Mouse (Mus musculus) forebrain, embryonic 11.5 days (tissue): ENCODE measurements at regions not wholly inside any gene's neighbourhood (a gene's known extent, or its start where the extent isn't known, plus 50 kb on each side); places are given as distances from the start of the nearest gene placed in this dataset.

Experiments used
- ATAC-seq: fragments of 200-750 bp; cut with Nextera tagmentation; replicated peaks from 2 replicates; pipeline ENCODE4 v1.8.0; 2017; ENCODE audit warnings: moderate TSS enrichment; ENCODE audit not compliant: low FRiP score
- DNase-seq: peaks from one replicate; pipeline ENCODE4 v3.0.0-alpha.2; 2017; ENCODE audit warnings: low spot score
- H3K27ac ChIP-seq: fragments of 300-500 bp; sonication (generic); 2 replicates; pipeline ENCODE4 v1.5.1; 2014; ENCODE audit warnings: low read depth, low read length
- H3K27me3 ChIP-seq: fragments of 300-500 bp; sonication (generic); 2 replicates; pipeline ENCODE4 v1.6.1; 2014; ENCODE audit warnings: mild to moderate bottlenecking, low read length, mixed read lengths; ENCODE audit not compliant: control insufficient read depth, insufficient read depth
- H3K36me3 ChIP-seq: fragments of 300-500 bp; sonication (generic); 2 replicates; pipeline ENCODE4 v1.6.1; 2014; ENCODE audit warnings: mild to moderate bottlenecking, low read length, moderate library complexity, mixed read lengths; ENCODE audit not compliant: control insufficient read depth, insufficient read depth
- H3K4me1 ChIP-seq: fragments of 300-500 bp; sonication (generic); replicated peaks from 2 replicates; pipeline ENCODE4 v1.6.1; 2014; ENCODE audit warnings: low read length, mixed read lengths; ENCODE audit not compliant: control insufficient read depth, insufficient read depth
- H3K4me2 ChIP-seq: fragments of 300-500 bp; sonication (generic); 2 replicates; pipeline ENCODE4 v1.6.1; 2014; ENCODE audit warnings: low read depth, mild to moderate bottlenecking, low read length, moderate library complexity, mixed read lengths; ENCODE audit not compliant: severe bottlenecking
- H3K4me3 ChIP-seq: fragments of 300-500 bp; sonication (generic); 2 replicates; pipeline ENCODE4 v1.5.1; 2014; ENCODE audit warnings: low read depth, low read length
- H3K9ac ChIP-seq: fragments of 300-500 bp; sonication (generic); 2 replicates; pipeline ENCODE4 v1.6.1; 2014; ENCODE audit warnings: low read length
- H3K9me3 ChIP-seq: fragments of 300-500 bp; sonication (generic); 2 replicates; pipeline ENCODE4 v1.6.1; 2016; ENCODE audit warnings: low read length, mixed read lengths; ENCODE audit not compliant: control insufficient read depth
- WGBS: fragments of 180-500 bp; shearing (Covaris S2); extraction: QIAGEN DNeasy Blood & Tissue Kit; methylation state at CpG from one replicate; pipeline ENCODE4 v1.1.7; 2014; 5-methylcytosine and 5-hydroxymethylcytosine counted together

DNA sequence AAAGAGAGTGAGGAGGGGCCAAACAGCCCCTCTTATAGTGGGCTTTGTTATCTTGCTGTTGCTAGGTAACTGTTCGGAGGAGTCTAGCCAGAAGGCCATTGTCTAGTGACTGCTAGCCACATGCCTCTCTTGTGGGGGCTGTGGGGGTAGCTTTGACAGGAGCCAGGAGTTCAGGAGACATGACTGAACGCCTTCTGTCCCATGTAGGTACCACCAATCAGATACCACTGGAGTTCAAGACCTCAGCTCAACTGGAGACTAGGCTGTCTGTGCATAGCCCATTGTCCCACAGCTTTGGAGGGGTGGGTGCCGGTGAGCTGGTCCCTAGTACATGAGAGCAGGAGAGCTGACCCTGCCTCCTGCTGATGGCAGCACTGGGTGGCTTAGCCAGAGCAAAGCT is 82.4 kb upstream of the Unc93a2 start:
- H3K27me3 ChIP-seq, result no peaks in the 10 kb centered on the region
- no peak for DNase-seq
- H3K27ac ChIP-seq, result no peak overlapping the region

DNA sequence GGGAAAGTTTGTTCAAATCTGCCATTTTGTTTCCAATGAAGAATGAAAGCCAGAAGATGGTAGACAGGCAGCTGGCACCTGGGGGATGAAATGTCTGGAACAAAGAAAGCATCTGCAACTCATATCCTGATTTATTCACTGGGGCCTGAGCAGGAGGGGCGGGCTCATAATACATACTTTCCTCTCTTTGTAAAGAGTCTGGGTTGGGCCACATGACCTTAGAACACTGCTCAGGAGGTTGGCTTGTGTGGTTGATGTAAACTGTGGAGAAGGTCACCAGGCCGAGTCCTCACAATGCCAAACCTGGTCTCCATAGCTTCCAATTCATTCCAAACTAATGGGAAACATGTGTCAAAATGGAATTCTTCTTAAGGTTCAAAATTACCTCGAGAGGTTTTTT is 79.6 kb upstream of the Unc93a2 start:
- ATAC-seq (no peak), DNase-seq (no peak)
- Histone ChIP-seq H3K27ac (no peak overlapping the region), H3K9ac (no peak overlapping the region), H3K27me3 (no peaks in the 10 kb centered on the region), H3K4me1 (peaks cover 3% of the 10 kb centered on the region; the same call in 1 of the 2 replicates), H3K9me3 (no peaks in the 10 kb centered on the region; the same call in 1 of the 2 replicates), H3K4me3 (no peak overlapping the region), H3K36me3 (no peaks in the 10 kb centered on the region), H3K4me2 (no peak overlapping the region)
- 63% methylated on average over 3 of the region's 3 CpGs for WGBS

More for the DNA sequence above, 82.4 kb upstream of the Unc93a2 start:
- WGBS, result 31% methylated on average over 3 of the region's 3 CpGs
- H3K4me2 ChIP-seq, result no peak overlapping the region
- H3K4me1 ChIP-seq, result no peaks in the 10 kb centered on the region; the same call in 1 of the 2 replicates
- no peaks in the 10 kb centered on the region for H3K36me3 ChIP-seq
- H3K9ac ChIP-seq, result no peak overlapping the region
- no peak for ATAC-seq
- no peaks in the 10 kb centered on the region; the same call in 1 of the 2 replicates for H3K9me3 ChIP-seq
- no peak overlapping the region for H3K4me3 ChIP-seq

DNA sequence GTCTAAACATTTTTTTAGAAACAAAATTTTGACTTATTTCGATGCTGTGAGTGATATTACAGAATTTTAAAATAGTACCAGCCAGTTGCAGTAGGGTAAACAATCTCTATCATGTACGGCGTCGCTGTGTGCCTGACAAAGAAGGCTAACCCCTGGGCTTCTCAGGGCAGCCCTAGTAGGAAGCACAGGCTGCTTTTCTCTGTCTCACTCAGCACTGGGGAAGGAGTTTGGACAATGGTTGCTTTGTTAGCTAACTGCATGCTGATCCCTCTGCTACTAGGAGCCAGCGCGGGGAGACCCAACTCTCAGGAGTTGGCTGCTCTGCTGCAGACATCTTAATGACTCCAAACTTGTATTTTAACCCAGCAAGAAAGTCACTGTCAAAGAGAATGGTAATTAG is 75.9 kb upstream of the Unc93a2 start:
- Histone ChIP-seq H3K27ac (no peak overlapping the region), H3K9ac (no peak overlapping the region), H3K36me3 (no peaks in the 10 kb centered on the region), H3K27me3 (no peaks in the 10 kb centered on the region), H3K4me3 (no peak overlapping the region), H3K9me3 (no peaks in the 10 kb centered on the region; the same call in 1 of the 2 replicates), H3K4me2 (no peak overlapping the region), H3K4me1 (peaks cover 3% of the 10 kb centered on the region; the same call in 1 of the 2 replicates)
- DNase-seq, result peak; percentile 69
- WGBS, result 8% methylated on average over 6 of the region's 6 CpGs
- ATAC-seq, result peak; percentile 72; the same call in 1 of the 2 replicates

DNA sequence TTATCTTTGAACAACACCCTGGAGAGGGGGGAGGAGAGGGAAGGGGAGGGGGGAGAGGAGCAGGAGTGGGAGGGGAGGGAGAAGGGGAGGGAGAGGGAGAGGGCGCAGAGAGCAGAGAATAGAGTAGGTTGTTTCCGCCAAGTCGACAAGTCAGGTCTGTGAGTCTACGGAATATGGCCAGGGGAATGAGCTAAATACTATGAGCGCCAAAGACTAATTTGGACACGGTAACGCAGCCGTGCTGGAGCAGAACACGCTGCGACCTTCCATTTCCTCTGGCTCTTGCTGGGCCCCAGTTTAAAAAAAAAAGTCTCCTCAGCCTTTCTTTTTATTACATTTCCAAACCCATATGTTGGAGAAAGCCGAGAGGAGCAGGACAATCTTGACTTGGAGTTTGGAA is 71.7 kb upstream of the Unc93a2 start:
- Histone ChIP-seq H3K36me3 (no peaks in the 10 kb centered on the region), H3K9me3 (no peaks in the 10 kb centered on the region), H3K9ac (no peak overlapping the region), H3K27ac (no peak overlapping the region), H3K4me3 (no peak overlapping the region), H3K27me3 (no peaks in the 10 kb centered on the region), H3K4me2 (no peak overlapping the region), H3K4me1 (peaks cover 3% of the 10 kb centered on the region; the same call in 1 of the 2 replicates)
- no peak for ATAC-seq
- WGBS, result 83% methylated on average over 11 of the region's 11 CpGs
- DNase-seq, result no peak

GRCm38 (mm10) chr17:7443822-7444221 is 58.6 kb upstream of the Unc93a2 start:
- WGBS, result 38% methylated on average over 1 of the region's 1 CpGs

DNA sequence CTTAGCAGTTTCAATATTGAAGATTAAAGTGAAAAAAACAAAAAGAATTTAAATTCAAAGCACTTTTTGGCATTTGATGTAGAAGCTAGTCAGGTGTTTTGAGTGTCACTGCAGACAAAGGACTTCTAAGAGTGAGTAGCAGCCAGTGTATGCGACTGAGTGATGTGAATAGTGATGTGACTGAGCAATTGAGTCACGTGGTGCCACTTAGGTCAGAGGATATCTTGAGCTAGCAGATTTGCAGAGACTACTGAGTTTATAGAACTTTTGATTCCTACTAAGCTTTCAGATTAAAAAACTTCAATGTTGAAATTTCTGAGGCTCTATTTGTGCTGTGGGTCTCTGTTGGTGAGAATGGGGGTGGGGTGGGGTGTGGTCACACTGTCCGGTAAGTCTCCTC is 49.8 kb upstream of the Unc93a2 start:
- ATAC-seq, result no peak
- no peaks in the 10 kb centered on the region for H3K36me3 ChIP-seq
- DNase-seq, result no peak
- no peaks in the 10 kb centered on the region for H3K9me3 ChIP-seq
- H3K4me1 ChIP-seq, result no peaks in the 10 kb centered on the region
- no peak overlapping the region for H3K9ac ChIP-seq
- no peak overlapping the region for H3K4me3 ChIP-seq
- no peak overlapping the region for H3K4me2 ChIP-seq
- H3K27ac ChIP-seq, result no peak overlapping the region
- no peaks in the 10 kb centered on the region for H3K27me3 ChIP-seq
- 75% methylated on average over 3 of the region's 3 CpGs for WGBS

More at GRCm38 (mm10) chr17:7443822-7444221, 58.6 kb upstream of the Unc93a2 start:
- Histone ChIP-seq H3K36me3 (no peaks in the 10 kb centered on the region), H3K4me3 (no peak overlapping the region), H3K9ac (no peak overlapping the region), H3K4me2 (no peak overlapping the region), H3K4me1 (no peaks in the 10 kb centered on the region), H3K9me3 (no peaks in the 10 kb centered on the region; the same call in 1 of the 2 replicates), H3K27ac (no peak overlapping the region), H3K27me3 (no peaks in the 10 kb centered on the region)
- DNase-seq (peak; percentile 80), ATAC-seq (no peak)
